Mouse (Mus musculus): Measurements from ENCODE around the gene Upk1a.

GRCm38 (mm10) chr7:30636395-30636794 is 23.7 kb upstream of the Upk1a start:
- TF ChIP-seq CTCF (conservative IDR thresholded peaks at IDR 0.05; ENCODE audit: low read length) = no peak
- no peak for TF ChIP-seq NANOG (IDR thresholded peaks at IDR 0.05; ENCODE audit: borderline replicate concordance, low read length)
- TF ChIP-seq POU5F1 (IDR thresholded peaks at IDR 0.05; ENCODE audit: borderline replicate concordance, low read length) = no peak
